Mouse (Mus musculus) kidney, adult 18-20 months (tissue): Measurements from ENCODE around the gene Uqcrq.
A peak's percentile ranks its signal among the peaks of the same experiment; 100 is the strongest.

ENCODE experiments used
- DNase-seq: peaks from one replicate; pipeline ENCODE4 v3.0.0; 2021

Gene Uqcrq

GRCm38 (mm10) chr11:53430670-53431346, at the start of gene Uqcrq, which contains the start of gene Gdf9:
Uqcrq (minus strand) TSS chr11:53430831.
Gdf9 (plus strand) TSS chr11:53431023.
- peak; percentile 100 for DNase-seq

- peak; percentile 74 for DNase-seq
Measured at GRCm38 (mm10) chr11:53479783-53480301, 49.2 kb upstream of the Uqcrq start, which contains the start of the genes Gm9945 and Sowaha. Gm9945 (plus strand) TSS chr11:53480166. Sowaha (minus strand) TSS chr11:53480274.

DNA sequence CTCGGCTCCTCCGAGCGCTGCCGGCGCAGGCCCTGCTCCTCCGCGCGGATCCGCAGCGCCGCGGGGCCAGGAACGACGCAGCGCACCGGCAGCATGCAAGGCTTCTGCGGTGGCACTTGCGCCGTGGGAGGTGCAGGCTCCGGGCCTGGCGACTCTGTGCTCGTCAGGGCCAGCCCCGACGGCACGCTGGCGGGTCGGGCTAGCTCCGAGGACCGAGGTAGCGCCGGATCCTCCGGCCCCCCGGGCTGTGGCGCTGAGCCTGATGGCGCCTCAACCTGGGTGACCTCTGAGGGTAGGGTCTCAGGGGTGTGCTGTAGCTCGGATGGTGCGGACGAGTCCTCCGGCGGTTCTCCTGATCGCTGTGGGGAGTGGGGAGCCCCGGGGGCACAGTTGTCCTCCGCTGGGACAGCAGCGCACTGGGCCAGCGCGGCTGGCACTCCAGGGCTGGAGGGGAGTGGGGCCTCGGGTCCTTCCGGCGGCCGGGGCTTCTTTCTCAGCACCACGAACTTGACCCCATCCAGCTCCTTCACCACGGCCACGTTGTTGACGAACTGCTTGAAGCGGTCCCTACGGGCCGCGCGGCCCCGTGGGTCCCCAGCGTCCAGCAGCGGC, 48.6 kb upstream of the Uqcrq start:
- peak; percentile 38 for DNase-seq

GRCm38 (mm10) chr11:53478383-53479170, 47.9 kb upstream of the Uqcrq start:
- DNase-seq = peak; percentile 21

GRCm38 (mm10) chr11:53477833-53478232, 47.2 kb upstream of the Uqcrq start:
- no peak for DNase-seq

- DNase-seq = no peak
Measured at GRCm38 (mm10) chr11:53475620-53476019, 45.0 kb upstream of the Uqcrq start.

GRCm38 (mm10) chr11:53472709-53473108, 42.1 kb upstream of the Uqcrq start:
- no peak for DNase-seq

DNA sequence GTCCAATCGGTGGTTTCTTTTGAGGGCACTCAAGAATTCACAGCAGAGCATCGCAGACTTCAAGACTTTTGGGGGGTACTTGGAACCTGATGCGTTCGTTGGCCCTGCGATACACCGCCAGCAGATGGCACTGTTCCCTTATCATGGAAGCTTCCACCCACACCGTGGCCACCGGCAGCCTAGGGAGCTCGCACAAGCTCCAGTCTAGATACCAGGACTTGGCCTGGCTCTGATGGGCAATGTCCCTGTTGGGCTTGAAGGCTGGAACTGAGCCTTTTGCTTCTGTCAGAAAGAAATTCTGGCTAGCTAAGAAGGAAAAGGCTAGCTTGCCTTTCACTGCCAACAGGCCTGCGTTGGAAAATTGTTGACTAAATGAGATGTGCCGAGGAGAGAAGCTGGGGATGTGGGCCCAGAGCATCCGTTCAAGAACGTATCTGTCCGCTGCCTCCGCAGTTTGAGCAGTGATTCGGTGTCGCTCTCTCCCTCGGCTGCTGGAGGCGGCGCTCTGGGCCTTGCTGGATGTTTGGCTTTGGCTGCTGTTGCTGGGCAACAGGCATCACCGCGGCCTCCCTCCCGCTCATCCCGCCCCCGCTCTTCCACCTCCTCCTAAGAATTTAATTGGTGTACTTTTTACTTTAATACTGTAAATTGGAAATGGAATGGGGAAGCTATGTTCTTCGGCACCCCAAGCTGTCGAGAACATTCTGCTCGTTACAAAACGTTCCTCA, 39.5 kb upstream of the Uqcrq start, which contains the start of gene Gm9837:
Gene Gm9837, minus strand, starts transcription at position 512 of the 728 bp plus-strand sequence.
- peak; percentile 90 for DNase-seq

DNA sequence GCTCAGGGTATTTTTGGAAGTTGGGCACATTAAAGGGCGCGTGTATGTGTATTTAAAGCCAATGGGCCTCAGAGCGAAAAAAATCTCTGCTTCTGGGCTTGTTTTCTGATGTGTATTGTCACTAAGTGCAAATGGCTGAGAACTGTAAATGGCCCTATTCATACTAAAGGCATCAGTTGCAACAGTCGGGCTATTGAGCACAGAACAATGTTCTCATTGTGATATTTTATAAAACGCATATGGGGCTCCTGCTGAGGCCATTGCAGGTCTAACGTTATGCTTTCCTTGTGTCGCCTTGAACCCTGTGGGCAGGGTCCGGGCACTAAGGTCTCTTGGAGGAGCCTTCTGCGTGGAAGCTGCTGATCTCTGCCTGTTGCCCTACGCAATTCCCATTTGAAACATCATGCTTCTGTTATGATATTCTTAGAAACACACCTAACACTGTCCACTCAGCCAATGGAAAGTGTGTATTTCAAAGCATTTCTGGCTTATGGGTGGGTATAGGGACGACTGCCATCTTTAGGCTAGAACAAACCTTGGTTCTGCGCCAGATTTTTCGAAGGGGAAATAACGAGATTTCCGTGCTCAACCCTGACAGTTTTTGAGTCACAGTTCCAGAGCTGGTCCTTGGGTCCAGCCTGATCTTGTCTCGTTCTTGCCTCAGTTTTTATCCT, 38.8 kb upstream of the Uqcrq start:
- no peak for DNase-seq

DNA sequence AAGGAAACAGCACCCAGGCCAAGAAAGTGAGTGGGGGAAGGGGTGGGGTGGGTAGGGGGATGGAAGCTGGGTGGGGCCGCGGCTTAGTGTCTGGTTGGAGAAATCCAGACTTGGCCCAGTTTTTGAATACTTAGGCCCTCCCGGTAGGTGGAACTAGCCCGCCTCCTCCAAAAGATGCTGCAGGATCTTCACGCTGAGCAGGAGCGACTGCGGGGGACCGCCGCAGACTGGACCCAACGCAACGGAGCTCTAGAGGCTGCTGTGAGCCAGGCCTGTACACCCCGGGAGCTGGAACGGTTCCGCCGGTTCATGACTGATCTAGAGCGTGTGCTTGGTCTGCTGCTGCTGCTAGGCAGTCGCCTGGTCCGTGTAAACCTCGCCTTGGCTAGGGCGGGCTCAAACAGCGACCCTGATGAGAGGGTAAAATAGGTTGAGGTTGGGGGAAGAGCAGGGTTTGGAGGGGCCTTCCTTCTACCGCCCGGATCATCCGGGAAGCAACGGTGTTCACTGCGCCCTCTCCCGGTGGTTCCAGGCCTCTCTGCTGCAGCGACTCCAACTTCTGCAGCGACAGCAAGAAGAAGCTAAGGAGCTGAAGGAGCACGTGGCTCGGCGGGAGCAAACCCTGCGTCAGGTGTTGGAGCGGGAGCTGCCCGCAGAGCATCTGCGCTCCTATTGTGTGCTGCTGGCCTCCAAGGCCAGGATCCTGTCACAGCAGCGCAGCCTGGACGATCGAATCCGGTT, 35.8 kb upstream of the Uqcrq start:
- DNase-seq = peak; percentile 81

GRCm38 (mm10) chr11:53463551-53464424, 33.2 kb upstream of the Uqcrq start:
- no peak for DNase-seq

GRCm38 (mm10) chr11:53461727-53462126, 31.1 kb upstream of the Uqcrq start:
- no peak for DNase-seq

DNA sequence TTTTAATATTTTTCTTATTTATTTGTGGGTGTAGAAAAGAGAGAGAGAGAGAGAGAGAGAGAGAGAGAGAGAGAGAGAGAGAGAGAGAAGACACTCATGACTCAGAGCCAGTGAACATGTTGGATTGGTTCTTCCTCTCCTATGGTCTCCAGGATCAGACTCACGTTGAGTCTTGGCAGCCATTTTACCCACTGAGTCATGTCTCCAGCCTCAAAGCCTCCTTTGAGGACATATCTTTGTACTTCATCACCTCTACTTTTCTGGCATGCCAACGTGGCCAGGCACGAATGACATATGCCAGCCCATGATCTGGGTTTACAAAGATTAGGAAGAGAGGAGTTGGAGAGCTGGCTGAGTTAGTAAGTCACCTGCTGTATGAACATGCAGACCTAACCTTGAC, 29.6 kb upstream of the Uqcrq start:
- no peak for DNase-seq

GRCm38 (mm10) chr11:53458996-53459395, 28.4 kb upstream of the Uqcrq start:
- no peak for DNase-seq

DNA sequence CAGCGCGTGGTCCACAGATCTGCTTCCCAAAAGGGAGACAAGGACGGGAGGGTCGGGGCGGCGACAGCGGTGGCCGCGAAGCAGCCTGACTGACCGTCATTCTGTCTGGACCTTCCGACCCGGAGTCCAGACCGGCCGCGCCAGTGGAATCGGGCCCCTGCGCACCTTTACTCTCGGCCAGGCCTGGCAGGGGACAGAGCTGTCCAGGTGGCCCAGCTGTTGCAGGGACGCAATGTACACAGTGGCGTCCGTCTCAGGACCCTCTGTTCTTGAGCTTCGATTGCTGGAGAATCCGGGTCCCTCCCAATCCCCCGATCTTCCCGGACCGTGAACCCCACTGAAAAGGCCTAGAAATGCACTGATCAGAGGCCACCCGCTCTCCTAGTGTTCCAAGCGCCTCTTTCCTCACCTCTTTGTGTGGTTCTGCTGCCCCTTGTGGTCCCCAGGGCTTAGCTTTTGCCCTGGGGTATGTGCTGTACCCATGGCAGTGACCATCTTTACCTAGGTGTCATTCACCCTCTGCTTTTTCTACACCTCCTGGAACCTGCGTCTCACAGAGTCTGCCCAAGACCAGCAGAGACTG, 26.8 kb upstream of the Uqcrq start:
- no peak for DNase-seq

DNA sequence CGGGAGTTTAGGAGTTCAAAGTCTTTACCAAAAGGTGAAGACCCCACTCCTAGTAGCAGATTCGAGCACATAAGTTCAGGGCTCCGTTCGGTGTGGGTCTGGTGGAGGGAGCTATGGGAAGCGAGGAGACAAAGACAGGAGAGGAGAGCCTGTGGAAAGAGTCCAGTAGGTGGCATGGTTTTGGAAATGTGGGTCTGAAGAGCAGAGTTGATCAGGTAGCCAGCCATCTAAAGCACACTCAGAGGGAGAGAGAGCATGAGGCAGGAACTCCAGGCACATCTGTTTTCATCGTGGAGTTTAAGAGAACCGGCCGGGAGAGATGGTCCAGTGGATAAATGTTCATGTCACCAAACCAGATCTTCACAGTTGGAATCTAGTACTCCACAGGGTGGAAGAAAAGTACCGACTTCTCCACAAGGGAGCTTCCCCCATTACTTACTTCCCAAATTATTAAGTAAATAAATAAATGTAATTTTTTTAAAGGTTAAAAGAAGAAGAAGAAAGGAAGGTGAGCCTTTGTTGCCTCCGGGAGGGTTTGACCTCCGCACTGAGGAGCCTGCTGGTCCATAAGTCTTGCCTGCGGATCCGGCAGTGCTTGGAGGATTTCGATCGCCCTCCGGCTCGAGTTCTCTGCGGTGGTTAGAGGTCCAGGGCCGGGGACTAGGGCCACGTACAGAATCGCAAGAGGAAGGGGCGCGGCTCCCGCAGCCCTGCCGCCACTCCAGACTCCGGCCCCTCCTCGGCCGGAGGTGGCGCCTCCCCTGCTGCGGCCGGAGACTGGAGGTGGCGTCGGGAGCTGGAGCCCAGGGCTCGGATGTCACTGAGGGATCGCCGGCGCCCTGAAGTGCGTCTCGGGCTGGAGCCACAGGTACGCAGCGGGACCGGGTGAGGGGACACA, 26.1 kb upstream of the Uqcrq start, which contains the start of the genes Gm10447 and Shroom1:
Gene Gm10447, minus strand, starts transcription at position 637 of the 898 bp plus-strand sequence.
Gene Shroom1, plus strand, starts transcription at position 732 of the 898 bp plus-strand sequence.
- DNase-seq = peak; percentile 70

DNA sequence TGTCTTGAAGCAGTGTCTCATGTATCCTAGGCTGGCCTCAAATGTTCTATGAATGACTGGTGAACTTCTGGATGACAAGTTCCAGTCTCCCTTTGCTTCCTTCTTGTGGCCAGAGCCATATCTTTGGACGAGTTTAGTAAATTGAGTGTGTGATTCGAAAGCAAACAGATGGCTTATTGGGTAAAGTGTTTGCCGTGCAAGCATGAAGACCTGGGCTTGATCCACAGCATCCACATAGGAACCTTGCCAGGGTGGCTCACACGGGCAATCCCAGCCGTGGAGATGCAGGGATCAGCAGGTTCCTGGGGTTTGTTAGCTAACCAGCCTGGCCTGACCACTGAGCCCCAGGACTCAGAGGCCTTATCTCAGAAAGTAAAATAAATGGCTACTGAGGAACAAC, 22.4 kb upstream of the Uqcrq start:
- no peak for DNase-seq

- DNase-seq = peak; percentile 33
Measured at GRCm38 (mm10) chr11:53452396-53452795, 21.8 kb upstream of the Uqcrq start.

GRCm38 (mm10) chr11:53451361-53451760, 20.7 kb upstream of the Uqcrq start:
- no peak for DNase-seq
